Mouse (Mus musculus): ENCODE measurements around the gene Hoxc12. TPM values are rescaled to one million over a fixed set of nuclear protein-coding genes. Genes with fewer than 3 reads are reported as not detected.

Gene Hoxc12
- polyA plus RNA-seq, 1 experiment from 2014 or later = not detected

DNA sequence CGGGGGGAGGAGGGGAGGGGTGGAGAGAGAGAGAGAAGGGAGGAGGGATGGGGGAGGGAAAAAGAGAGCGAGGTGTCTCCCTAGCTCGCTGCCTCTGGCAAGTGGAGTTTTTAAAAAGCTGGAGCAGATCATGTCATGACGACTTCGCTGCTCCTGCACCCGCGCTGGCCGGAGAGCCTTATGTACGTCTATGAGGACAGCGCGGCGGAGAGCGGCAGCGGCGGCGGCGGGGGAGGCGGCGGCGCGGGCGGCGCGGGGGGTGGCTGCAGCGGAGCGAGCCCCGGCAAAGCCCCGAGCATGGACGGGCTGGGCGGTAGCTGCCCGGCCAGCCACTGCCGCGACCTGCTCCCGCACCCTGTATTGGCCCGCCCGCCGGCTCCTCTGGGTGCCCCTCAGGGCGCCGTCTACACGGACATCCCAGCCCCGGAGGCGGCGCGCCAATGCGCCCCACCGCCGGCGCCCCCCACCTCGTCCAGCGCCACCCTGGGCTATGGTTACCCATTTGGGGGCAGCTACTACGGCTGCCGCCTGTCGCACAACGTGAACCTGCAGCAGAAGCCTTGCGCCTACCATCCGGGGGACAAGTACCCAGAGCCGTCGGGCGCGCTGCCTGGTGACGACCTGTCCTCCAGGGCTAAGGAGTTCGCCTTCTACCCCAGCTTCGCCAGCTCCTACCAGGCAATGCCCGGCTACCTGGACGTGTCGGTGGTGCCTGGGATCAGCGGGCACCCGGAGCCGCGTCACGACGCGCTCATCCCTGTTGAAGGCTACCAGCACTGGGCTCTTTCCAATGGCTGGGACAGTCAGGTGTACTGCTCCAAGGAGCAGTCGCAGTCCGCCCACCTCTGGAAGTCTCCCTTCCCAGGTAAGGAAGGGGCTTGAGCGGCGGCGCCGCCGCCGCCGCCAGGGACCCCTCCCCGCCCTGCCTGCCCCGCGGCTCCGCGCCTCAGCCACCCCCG lies 15.2 kb upstream of the Hoxc12 start, which contains the start of gene Hoxc13:
Hoxc13 (plus strand) TSS at position 51 of the 959 bp plus-strand sequence.
- peak within 1 kb of the TSS; percentile 20 for H3K4me3 ChIP-seq (replicated peaks)
- H3K4me1 ChIP-seq = peaks cover 15% of the 10 kb centered on the region; the same call in 1 of the 2 replicates
- H3K27me3 ChIP-seq (replicated peaks) = peaks cover 96% of the 10 kb centered on the region
- H3K9me3 ChIP-seq = no peaks in the 10 kb centered on the region
- H3K36me3 ChIP-seq = no peaks in the 10 kb centered on the region
- 1% methylated on average over 63 of the region's 88 CpGs for WGBS
- no peak within 1 kb of the TSS for H3K9ac ChIP-seq
- H3K4me2 ChIP-seq = peak within 1 kb of the TSS; percentile 37
- ATAC-seq (ENCODE audit: insufficient read depth, low FRiP score, low read depth) = no peak
- no peak within 1 kb of the TSS for H3K27ac ChIP-seq

DNA sequence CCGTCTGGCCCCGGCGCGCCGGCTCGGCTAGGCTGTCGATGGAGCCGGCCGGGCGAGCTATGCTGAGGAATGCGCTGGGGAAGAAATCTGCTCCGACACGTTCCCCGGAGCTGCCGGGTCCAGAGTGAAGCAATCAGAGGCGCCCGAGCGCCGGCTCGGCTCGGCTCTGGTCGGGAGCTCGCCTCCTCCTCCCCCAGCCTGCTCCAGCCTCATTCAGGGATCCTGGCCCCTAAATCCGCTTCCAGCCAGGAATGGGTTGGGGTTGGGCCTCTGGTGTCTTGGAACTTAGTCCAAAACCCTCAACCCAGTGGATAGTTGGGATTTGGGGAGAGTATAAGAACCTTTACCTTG lies 14.6 kb upstream of the Hoxc12 start:
- Histone ChIP-seq H3K9ac (no peak overlapping the region), H3K27me3 (replicated peaks) (peaks cover 94% of the 10 kb centered on the region), H3K27ac (no peak overlapping the region), H3K36me3 (no peaks in the 10 kb centered on the region), H3K4me3 (replicated peaks) (0 out of 2 replicates have a peak overlapping the region, but pooled peaks have one; percentile 6), H3K4me1 (peaks cover 15% of the 10 kb centered on the region; the same call in 1 of the 2 replicates), H3K9me3 (no peaks in the 10 kb centered on the region), H3K4me2 (no peak overlapping the region)
- no peak; the same call in 1 of the 2 replicates for ATAC-seq (ENCODE audit: insufficient read depth, low FRiP score, low read depth)
- WGBS = under 1% methylated on average over 24 of the region's 24 CpGs

DNA sequence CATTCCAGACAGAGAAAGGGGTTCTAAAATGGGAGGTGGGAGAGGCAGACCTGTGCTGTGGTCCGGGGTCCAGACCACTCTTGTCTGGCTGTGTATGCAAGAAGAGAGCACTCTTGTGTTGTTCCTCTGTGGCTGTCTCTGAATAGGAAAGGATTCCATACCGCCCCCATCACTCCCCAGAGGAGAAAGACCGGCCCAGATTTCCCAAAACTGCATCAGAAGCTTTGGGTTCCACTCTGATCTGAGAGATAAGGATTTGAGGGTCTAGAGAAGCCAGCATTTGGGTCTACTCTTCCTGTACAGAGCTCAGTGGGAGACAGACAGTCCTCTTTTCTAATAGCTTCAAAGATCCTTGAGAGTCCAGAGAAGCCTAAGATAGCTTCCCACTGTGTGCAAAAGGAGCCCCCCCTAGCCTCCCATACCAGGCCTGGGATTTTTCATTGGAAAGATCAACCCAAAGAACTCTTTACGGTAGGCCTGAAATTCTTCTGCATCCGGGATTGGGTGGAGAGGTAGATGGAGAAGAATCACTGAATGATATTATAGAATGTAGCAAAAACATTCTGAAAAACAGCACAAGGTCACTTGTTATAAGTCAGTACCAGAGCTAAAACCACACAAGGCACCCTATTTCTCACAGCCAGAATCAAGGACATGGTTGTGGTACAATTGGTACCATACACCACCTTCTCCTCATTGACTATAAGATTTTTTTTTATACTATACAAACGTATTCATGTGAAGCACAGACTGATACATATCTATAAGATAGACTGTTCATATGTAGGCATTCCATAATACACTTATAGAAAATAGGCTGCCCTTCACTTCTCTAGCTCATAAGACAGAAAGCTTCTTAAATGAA lies 13.7 kb upstream of the Hoxc12 start:
- Histone ChIP-seq H3K4me2 (no peak overlapping the region), H3K4me3 (replicated peaks) (no peak overlapping the region), H3K9me3 (no peaks in the 10 kb centered on the region), H3K27ac (no peak overlapping the region), H3K9ac (no peak overlapping the region), H3K36me3 (no peaks in the 10 kb centered on the region), H3K4me1 (peaks cover 15% of the 10 kb centered on the region; the same call in 1 of the 2 replicates), H3K27me3 (replicated peaks) (peaks cover 94% of the 10 kb centered on the region)
- 16% methylated on average over 6 of the region's 6 CpGs for whole genome bisulfite sequencing
- no peak for ATAC-seq (ENCODE audit: insufficient read depth, low FRiP score, low read depth)

DNA sequence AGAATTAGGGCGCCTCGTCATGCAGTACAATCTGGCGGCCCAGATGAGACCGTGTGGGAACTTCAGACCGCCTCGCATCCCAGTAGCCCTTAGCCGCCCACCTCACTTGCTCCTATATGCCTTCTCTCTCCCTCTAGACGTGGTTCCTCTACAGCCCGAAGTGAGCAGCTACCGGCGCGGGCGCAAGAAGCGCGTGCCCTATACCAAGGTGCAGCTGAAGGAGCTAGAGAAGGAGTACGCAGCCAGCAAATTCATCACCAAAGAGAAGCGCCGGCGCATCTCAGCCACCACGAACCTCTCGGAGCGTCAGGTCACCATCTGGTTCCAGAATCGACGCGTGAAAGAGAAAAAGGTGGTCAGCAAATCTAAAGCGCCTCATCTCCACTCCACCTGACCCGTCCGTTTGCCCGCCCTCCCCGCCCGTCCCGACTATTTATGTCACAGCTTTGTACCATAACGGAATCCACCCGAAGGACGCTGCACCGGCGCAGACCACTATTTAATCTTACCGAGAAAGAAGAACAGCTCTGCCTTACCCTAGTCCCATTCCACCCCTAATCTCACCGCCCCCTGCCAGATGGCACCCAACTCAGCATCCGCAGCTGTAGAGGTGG lies 9.4 kb upstream of the Hoxc12 start:
- Histone ChIP-seq H3K27me3 (replicated peaks) (peaks cover 95% of the 10 kb centered on the region), H3K4me1 (no peaks in the 10 kb centered on the region), H3K4me2 (no peak overlapping the region), H3K27ac (no peak overlapping the region), H3K4me3 (replicated peaks) (no peak overlapping the region), H3K9ac (no peak overlapping the region), H3K9me3 (no peaks in the 10 kb centered on the region), H3K36me3 (no peaks in the 10 kb centered on the region)
- 1% methylated on average over 40 of the region's 40 CpGs for WGBS
- no peak for ATAC-seq (ENCODE audit: insufficient read depth, low FRiP score, low read depth)

DNA sequence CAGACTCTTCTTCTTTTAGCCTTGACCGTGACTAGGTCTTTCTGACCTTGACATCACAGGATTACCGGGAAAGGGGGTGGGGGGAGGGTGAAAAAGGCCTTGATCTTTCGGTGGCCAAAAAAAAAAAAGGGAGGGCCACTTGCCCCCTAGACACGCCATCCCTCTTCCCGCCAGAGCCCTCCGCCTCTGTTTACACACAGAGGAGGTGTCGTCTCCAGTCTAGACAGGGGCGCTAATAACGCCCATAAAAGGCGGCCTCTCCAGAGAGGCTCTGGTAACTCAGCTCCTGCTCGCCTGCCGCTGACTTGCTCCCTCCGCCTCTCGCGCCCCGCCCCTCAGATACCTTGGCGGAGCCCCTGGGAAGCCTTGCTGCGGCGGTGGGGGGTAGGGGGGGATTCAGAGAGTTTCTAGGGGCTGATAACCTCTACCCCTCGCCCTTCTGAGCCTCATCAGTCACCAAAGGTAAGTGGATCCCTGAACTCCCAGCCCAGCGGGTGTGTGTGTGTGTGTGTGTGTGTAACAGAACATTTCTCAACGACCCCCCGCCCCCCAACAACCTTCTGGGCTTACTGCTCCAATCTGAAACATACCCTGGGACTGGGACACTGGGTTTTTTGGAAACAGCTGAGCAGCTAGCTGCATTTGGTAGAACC lies 4.7 kb upstream of the Hoxc12 start:
- Histone ChIP-seq H3K36me3 (no peaks in the 10 kb centered on the region), H3K9ac (no peak overlapping the region), H3K9me3 (no peaks in the 10 kb centered on the region), H3K4me2 (no peak overlapping the region), H3K27me3 (replicated peaks) (peaks cover 100% of the 10 kb centered on the region), H3K4me1 (no peaks in the 10 kb centered on the region), H3K27ac (no peak overlapping the region), H3K4me3 (replicated peaks) (no peak overlapping the region)
- ATAC-seq (ENCODE audit: insufficient read depth, low FRiP score, low read depth) = no peak
- WGBS = 1% methylated on average over 23 of the region's 23 CpGs

DNA sequence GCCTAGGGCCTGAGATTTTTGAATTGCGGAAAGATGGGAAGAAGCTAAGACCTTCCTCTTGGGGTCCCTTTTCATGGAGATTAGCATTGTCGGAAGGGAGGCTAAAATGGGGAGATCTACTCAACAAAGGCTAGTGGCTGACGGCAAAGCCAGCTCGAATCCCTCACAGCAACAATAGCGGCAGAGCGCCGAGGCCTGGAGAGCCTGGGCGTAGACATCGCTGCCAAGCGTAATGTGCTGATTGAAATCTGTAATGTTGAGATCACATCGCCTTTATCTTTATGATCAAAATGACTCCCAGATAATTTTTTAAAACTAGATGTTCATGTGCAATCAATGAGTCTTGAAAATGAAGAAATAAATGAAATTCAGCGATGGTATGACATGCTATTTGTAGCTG lies 2.1 kb upstream of the Hoxc12 start:
- Histone ChIP-seq H3K4me3 (replicated peaks) (no peak overlapping the region), H3K4me1 (peaks cover 3% of the 10 kb centered on the region; the same call in 1 of the 2 replicates), H3K36me3 (no peaks in the 10 kb centered on the region), H3K9me3 (no peaks in the 10 kb centered on the region), H3K4me2 (no peak overlapping the region), H3K9ac (no peak overlapping the region), H3K27ac (no peak overlapping the region), H3K27me3 (replicated peaks) (peaks cover 99% of the 10 kb centered on the region)
- 4% methylated on average over 12 of the region's 12 CpGs for WGBS
- no peak for ATAC-seq (ENCODE audit: insufficient read depth, low FRiP score, low read depth)

DNA sequence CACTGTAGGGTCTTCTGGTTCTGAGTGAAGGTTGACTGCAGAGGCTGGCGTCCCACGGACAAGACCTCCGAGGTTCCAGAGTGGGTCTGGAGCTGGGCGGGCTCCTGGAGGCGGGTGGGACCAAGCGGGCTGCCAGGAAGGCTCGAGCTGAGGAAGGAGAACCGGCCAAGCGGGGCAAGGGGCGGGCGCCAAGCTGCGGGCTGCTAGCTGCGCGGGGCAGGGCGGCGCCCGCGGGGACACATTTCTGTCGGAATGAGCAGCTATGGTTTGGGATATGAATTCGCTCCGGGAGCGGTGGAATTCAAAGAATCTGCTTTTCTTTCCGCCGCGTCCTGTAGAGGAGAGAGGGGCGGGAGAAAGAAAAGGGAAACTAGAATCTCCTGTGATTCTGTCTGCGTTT lies 1.7 kb upstream of the Hoxc12 start:
- Histone ChIP-seq H3K27me3 (replicated peaks) (peaks cover 99% of the 10 kb centered on the region), H3K4me1 (peaks cover 3% of the 10 kb centered on the region; the same call in 1 of the 2 replicates), H3K4me3 (replicated peaks) (peak overlapping the region; percentile 3; the same call in 1 of the 2 replicates), H3K27ac (no peak overlapping the region), H3K4me2 (no peak overlapping the region), H3K36me3 (no peaks in the 10 kb centered on the region), H3K9me3 (no peaks in the 10 kb centered on the region), H3K9ac (no peak overlapping the region)
- under 1% methylated on average over 27 of the region's 27 CpGs for WGBS
- ATAC-seq (ENCODE audit: insufficient read depth, low FRiP score, low read depth) = no peak

DNA sequence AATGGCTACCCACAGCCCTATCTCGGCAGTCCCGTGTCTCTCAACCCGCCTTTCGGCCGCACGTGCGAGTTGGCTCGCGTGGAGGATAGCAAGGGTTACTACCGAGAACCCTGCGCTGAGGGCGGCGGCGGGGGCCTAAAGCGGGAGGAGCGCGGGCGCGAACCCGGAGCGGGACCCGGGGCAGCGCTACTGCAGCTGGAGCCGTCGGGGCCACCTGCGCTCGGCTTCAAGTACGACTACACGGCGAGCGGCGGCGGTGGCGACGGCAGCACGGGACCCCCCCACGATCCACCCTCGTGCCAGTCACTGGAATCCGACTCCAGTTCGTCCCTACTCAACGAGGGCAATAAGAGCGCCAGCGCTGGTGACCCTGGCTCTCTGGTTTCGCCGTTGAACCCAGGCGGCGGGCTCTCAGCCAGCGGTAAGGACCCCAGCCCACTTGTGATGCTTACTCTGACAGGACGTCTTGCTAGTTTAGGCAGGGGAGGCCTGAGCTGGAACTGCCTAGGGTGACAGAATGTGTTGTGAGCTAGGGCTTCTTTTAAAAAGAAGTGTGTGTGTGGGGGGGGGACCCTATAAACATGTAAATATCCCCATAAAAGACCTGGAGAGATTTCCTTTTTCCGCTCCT lies 594 bp downstream of the Hoxc12 start:
- H3K4me1 ChIP-seq = peaks cover 3% of the 10 kb centered on the region; the same call in 1 of the 2 replicates
- under 1% methylated on average over 50 of the region's 50 CpGs for WGBS
- no peak overlapping the region for H3K27ac ChIP-seq
- no peak overlapping the region for H3K4me3 ChIP-seq (replicated peaks)
- H3K36me3 ChIP-seq = no peaks in the 10 kb centered on the region
- no peak for ATAC-seq (ENCODE audit: insufficient read depth, low FRiP score, low read depth)
- H3K9me3 ChIP-seq = no peaks in the 10 kb centered on the region
- H3K9ac ChIP-seq = no peak overlapping the region
- H3K4me2 ChIP-seq = no peak overlapping the region
- H3K27me3 ChIP-seq (replicated peaks) = peaks cover 99% of the 10 kb centered on the region

DNA sequence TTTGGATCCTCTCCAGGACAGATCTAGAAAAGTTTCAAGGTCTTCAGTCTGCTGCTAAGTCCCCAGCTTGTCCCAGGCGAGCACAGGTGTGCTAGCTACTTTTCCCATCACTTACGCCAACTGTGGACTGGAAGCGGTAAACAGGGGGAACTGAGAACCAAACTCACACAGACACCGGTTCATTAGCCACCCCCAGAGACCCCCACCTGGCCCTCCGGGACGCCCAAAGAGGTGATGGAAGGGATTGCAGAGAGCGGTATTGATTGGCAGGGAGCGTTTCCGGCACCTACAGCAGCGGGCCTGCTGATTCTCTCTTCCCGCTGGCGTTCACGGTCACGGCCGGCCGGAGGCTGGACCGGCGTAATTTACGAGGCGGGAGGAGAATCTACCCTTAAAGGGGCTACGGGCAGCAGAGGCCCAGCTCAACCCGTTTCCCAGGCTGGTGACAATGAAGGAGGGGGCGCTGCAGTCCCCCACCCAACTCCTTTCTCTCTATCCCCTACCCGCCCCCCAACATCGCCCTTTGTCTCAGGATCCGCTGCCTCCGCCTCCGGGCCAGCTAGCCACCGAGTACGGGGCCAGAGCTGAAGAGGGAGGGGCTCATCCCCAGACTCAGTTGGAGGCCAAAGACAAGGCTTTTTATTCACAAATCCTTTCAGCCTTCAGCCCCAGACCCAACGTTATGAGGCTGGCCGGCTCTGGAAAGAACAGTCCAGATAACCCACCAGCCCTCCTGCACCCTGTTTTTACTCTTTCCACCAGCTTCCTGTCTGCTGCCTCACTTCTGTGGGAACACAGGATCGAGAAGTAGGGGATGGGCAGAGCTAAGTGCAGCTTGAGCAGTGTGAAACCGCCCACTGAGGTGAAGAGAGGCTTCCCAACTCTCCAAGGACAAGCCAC lies 2.9 kb downstream of the Hoxc12 start:
- peaks cover 98% of the 10 kb centered on the region for H3K27me3 ChIP-seq (replicated peaks)
- H3K27ac ChIP-seq = no peak overlapping the region
- no peak overlapping the region for H3K4me2 ChIP-seq
- no peak for ATAC-seq (ENCODE audit: insufficient read depth, low FRiP score, low read depth)
- under 1% methylated on average over 34 of the region's 34 CpGs for WGBS
- no peak overlapping the region for H3K9ac ChIP-seq
- H3K36me3 ChIP-seq = no peaks in the 10 kb centered on the region
- H3K4me3 ChIP-seq (replicated peaks) = no peak overlapping the region
- H3K9me3 ChIP-seq = no peaks in the 10 kb centered on the region
- peaks cover 3% of the 10 kb centered on the region; the same call in 1 of the 2 replicates for H3K4me1 ChIP-seq
